Mouse (Mus musculus): ENCODE measurements around the gene Spin2c. TPM values are rescaled to one million over a fixed set of nuclear protein-coding genes. Genes with fewer than 3 reads are reported as not detected.

Gene Spin2c
- polyA plus RNA-seq (2012; rRNA removed) (10.4 and 14.3 TPM in 2 replicates), polyA plus RNA-seq (2014; fragmentation: Nextera tagmentation; extraction: Ambion mirVana) (22.2 and 27.9 TPM in 2 replicates)

DNA sequence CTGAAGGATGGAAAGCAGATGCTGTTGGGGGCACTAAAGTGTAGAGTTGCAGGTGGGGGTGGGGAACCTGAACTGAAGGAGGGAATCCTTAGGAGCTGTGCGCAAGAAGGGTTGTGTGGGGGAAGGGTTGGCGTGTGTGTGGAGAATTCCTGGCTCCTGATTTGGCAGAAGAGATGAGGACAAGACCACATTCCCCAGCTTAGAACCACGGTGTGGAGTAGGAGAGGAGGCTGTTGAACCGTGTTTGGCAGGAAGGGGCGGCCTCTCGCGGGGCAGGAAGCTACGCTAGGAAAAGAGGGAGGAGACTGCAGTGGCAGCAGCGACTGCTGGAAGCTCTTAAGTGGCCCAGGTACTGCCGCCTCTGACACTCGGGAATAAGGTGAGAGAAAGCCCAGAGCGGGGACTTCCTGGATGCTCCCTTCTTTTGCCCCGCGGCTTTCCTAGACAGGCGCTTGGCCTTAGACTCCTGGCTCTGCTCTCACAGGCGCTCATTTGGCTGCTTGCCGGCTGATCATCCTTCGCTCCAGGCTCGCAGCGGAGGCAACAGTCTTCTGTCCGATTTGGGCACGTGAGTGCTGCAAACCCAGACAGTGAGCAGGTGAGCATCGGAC is at the start of gene Spin2c:
TSS of gene Spin2c (plus strand) at position 275 of the 611 bp plus-strand sequence.
- no peaks in the 10 kb centered on the region for H3K27me3 ChIP-seq (ENCODE audit: control insufficient read depth, insufficient read depth, low read length)
- no peaks in the 10 kb centered on the region for H3K36me3 ChIP-seq (ENCODE audit: control insufficient read depth, insufficient read depth, low read length)
- 14% methylated on average over 23 of the region's 23 CpGs for WGBS
- no peak; the same call in 1 of the 2 replicates for TF ChIP-seq POLR2A (IDR thresholded peaks at IDR 0.05; ENCODE audit: borderline replicate concordance, extremely low read depth, insufficient read depth, insufficient read length)
- H3K4me2 ChIP-seq (replicated peaks; ENCODE audit: low read depth, low read length, severe bottlenecking), result peak within 1 kb of the TSS; percentile 45
- DNase-seq (ENCODE audit: low spot score) (peak; percentile 56), ATAC-seq (ENCODE audit: low FRiP score, low read depth) (peak; percentile 92)
- peak within 1 kb of the TSS; percentile 54 for H3K4me3 ChIP-seq (replicated peaks; ENCODE audit: low read length)
- no peaks in the 10 kb centered on the region for H3K9me3 ChIP-seq (ENCODE audit: control insufficient read depth, low read length)
- H3K9ac ChIP-seq (ENCODE audit: low read depth, low read length, severe bottlenecking), result peak within 1 kb of the TSS; percentile 60
- no peaks in the 10 kb centered on the region for H3K4me1 ChIP-seq (ENCODE audit: control insufficient read depth, insufficient read depth, low read length)
- H3K27ac ChIP-seq (replicated peaks; ENCODE audit: low read depth, low read length), result peak within 1 kb of the TSS; percentile 82

DNA sequence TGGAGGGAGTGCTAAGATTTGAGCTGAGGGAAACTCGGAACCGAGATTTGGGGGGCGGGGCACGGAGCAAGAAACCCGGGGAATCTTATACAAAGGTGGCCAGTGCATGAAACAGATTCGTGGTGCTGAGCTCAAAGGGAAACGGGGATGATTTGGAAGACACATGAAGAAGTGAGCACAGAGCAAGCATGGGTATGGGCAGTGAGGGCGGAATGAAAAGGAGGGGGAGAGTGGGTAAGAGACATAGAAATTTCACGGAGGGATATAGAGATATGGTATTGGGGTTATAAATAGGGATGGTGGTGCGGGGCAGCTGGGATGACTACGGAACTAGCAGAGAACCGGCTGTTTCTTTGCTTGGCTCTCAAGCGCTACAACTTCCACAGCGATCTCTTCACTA is 581 bp downstream of the Spin2c start:
- TF ChIP-seq POLR2A (IDR thresholded peaks at IDR 0.05; ENCODE audit: borderline replicate concordance, extremely low read depth, insufficient read depth, insufficient read length), result no peak
- Histone ChIP-seq H3K4me2 (replicated peaks; ENCODE audit: low read depth, low read length, severe bottlenecking) (peak overlapping the region; percentile 45), H3K27ac (replicated peaks; ENCODE audit: low read depth, low read length) (peak overlapping the region; percentile 82; the same call in 1 of the 2 replicates), H3K36me3 (ENCODE audit: control insufficient read depth, insufficient read depth, low read length) (no peaks in the 10 kb centered on the region), H3K4me3 (replicated peaks; ENCODE audit: low read length) (peak overlapping the region; percentile 54), H3K9me3 (ENCODE audit: control insufficient read depth, low read length) (no peaks in the 10 kb centered on the region), H3K4me1 (ENCODE audit: control insufficient read depth, insufficient read depth, low read length) (no peaks in the 10 kb centered on the region), H3K9ac (ENCODE audit: low read depth, low read length, severe bottlenecking) (peak overlapping the region; percentile 60), H3K27me3 (ENCODE audit: control insufficient read depth, insufficient read depth, low read length) (no peaks in the 10 kb centered on the region)
- peak; percentile 34 for ATAC-seq (ENCODE audit: low FRiP score, low read depth)
- WGBS, result 27% methylated on average over 14 of the region's 14 CpGs
- no peak for DNase-seq (ENCODE audit: low spot score)

Other genes starting within 250 kb of the Spin2c start
- 8.1 and 8.6 TPM in 2 replicates for gene Kctd12b, start 135.8 kb upstream of the Spin2c start, polyA plus RNA-seq (2012; rRNA removed)
- gene Kctd12b, start 135.8 kb upstream of the Spin2c start, polyA plus RNA-seq (2014; fragmentation: Nextera tagmentation; extraction: Ambion mirVana), result 8.8 and 9.8 TPM in 2 replicates
- 101 and 116 TPM in 2 replicates for gene Nbdy, start 108.6 kb upstream of the Spin2c start, polyA plus RNA-seq (2012; rRNA removed)
- 134 and 142 TPM in 2 replicates for gene Nbdy, start 108.6 kb upstream of the Spin2c start, polyA plus RNA-seq (2014; fragmentation: Nextera tagmentation; extraction: Ambion mirVana)
- not detected in 2 replicates for gene Samt1, start 180.4 kb downstream of the Spin2c start, polyA plus RNA-seq (2012; rRNA removed)
- not detected in 2 replicates for gene Samt1, start 180.4 kb downstream of the Spin2c start, polyA plus RNA-seq (2014; fragmentation: Nextera tagmentation; extraction: Ambion mirVana)
- not detected in 2 replicates for gene 4921511M17Rik, start 201.6 kb downstream of the Spin2c start, polyA plus RNA-seq (2012; rRNA removed)
- gene 4921511M17Rik, start 201.6 kb downstream of the Spin2c start, polyA plus RNA-seq (2014; fragmentation: Nextera tagmentation; extraction: Ambion mirVana), result not detected in 2 replicates
- gene Gm10057, start 222.8 kb downstream of the Spin2c start, polyA plus RNA-seq (2012; rRNA removed), result not detected in 2 replicates
- not detected in 2 replicates for gene Gm10057, start 222.8 kb downstream of the Spin2c start, polyA plus RNA-seq (2014; fragmentation: Nextera tagmentation; extraction: Ambion mirVana)